Mouse (Mus musculus): ENCODE measurements at regions not wholly inside any gene's neighbourhood (a gene's known extent, or its start where the extent isn't known, plus 50 kb on each side); places are given as distances from the start of the nearest gene placed in this dataset.

- no peaks in the 10 kb centered on the region for H3K9me3 ChIP-seq (replicated peaks)
- 89% methylated on average over 2 of the region's 2 CpGs for WGBS
- H3K4me3 ChIP-seq = no peak overlapping the region
- H3K27me3 ChIP-seq (ENCODE audit: low read depth, poor library complexity, severe bottlenecking) = no peaks in the 10 kb centered on the region
- no peaks in the 10 kb centered on the region for H3K36me3 ChIP-seq
- H3K27ac ChIP-seq (replicated peaks) = no peak overlapping the region
- DNase-seq (ENCODE audit: low spot score) = no peak
- 0 out of 2 replicates have a peak, but pooled peaks cover 4% of the 10 kb centered on the region for H3K4me1 ChIP-seq
Observed at GRCm38 (mm10) chr1:83869046-83869445, 461.0 kb upstream of the Sphkap start.

GRCm38 (mm10) chr1:83862541-83862940, 454.5 kb upstream of the Sphkap start:
- Histone ChIP-seq H3K4me1 (0 out of 2 replicates have a peak, but pooled peaks cover 4% of the 10 kb centered on the region), H3K27me3 (ENCODE audit: low read depth, poor library complexity, severe bottlenecking) (no peaks in the 10 kb centered on the region), H3K27ac (replicated peaks) (no peak overlapping the region), H3K4me3 (no peak overlapping the region), H3K9me3 (replicated peaks) (no peaks in the 10 kb centered on the region), H3K36me3 (no peaks in the 10 kb centered on the region)
- 94% methylated on average over 1 of the region's 1 CpGs for WGBS
- no peak for DNase-seq (ENCODE audit: low spot score)

- DNase-seq (ENCODE audit: low spot score) = no peak
- Histone ChIP-seq H3K4me1 (0 out of 2 replicates have a peak, but pooled peaks cover 4% of the 10 kb centered on the region), H3K27me3 (ENCODE audit: low read depth, poor library complexity, severe bottlenecking) (no peaks in the 10 kb centered on the region), H3K27ac (replicated peaks) (no peak overlapping the region), H3K9me3 (replicated peaks) (no peaks in the 10 kb centered on the region), H3K4me3 (no peak overlapping the region), H3K36me3 (no peaks in the 10 kb centered on the region)
- WGBS = 81% methylated on average over 3 of the region's 3 CpGs
Observed at GRCm38 (mm10) chr1:83862128-83862527, 454.1 kb upstream of the Sphkap start.

- Histone ChIP-seq H3K27me3 (ENCODE audit: low read depth, poor library complexity, severe bottlenecking) (no peaks in the 10 kb centered on the region), H3K27ac (replicated peaks) (no peak overlapping the region), H3K4me1 (no peaks in the 10 kb centered on the region), H3K4me3 (no peak overlapping the region), H3K9me3 (replicated peaks) (no peaks in the 10 kb centered on the region), H3K36me3 (no peaks in the 10 kb centered on the region)
- DNase-seq (ENCODE audit: low spot score) = no peak
- WGBS = 91% methylated on average over 3 of the region's 3 CpGs
Observed at GRCm38 (mm10) chr1:83859732-83860424, 451.9 kb upstream of the Sphkap start.

- 88% methylated on average over 5 of the region's 5 CpGs for WGBS
- Histone ChIP-seq H3K9me3 (replicated peaks) (no peaks in the 10 kb centered on the region), H3K27me3 (ENCODE audit: low read depth, poor library complexity, severe bottlenecking) (no peaks in the 10 kb centered on the region), H3K4me3 (no peak overlapping the region), H3K36me3 (no peaks in the 10 kb centered on the region), H3K27ac (replicated peaks) (no peak overlapping the region), H3K4me1 (no peaks in the 10 kb centered on the region)
- DNase-seq (ENCODE audit: low spot score) = no peak
Observed at GRCm38 (mm10) chr1:83853996-83854395, 446.0 kb upstream of the Sphkap start.

- WGBS = 95% methylated on average over 6 of the region's 6 CpGs
- no peaks in the 10 kb centered on the region for H3K4me1 ChIP-seq
Observed at GRCm38 (mm10) chr1:83851081-83851480, 443.1 kb upstream of the Sphkap start.

GRCm38 (mm10) chr1:83848414-83848813, 440.4 kb upstream of the Sphkap start:
- H3K27me3 ChIP-seq (ENCODE audit: low read depth, poor library complexity, severe bottlenecking) = no peaks in the 10 kb centered on the region
- no peaks in the 10 kb centered on the region for H3K9me3 ChIP-seq (replicated peaks)
- 87% methylated on average over 2 of the region's 2 CpGs for WGBS
- no peaks in the 10 kb centered on the region for H3K4me1 ChIP-seq
- no peaks in the 10 kb centered on the region for H3K36me3 ChIP-seq
- H3K4me3 ChIP-seq = no peak overlapping the region
- H3K27ac ChIP-seq (replicated peaks) = no peak overlapping the region
- DNase-seq (ENCODE audit: low spot score) = no peak

More at GRCm38 (mm10) chr1:83851081-83851480, 443.1 kb upstream of the Sphkap start:
- Histone ChIP-seq H3K27ac (replicated peaks) (no peak overlapping the region), H3K4me3 (no peak overlapping the region), H3K9me3 (replicated peaks) (no peaks in the 10 kb centered on the region), H3K27me3 (ENCODE audit: low read depth, poor library complexity, severe bottlenecking) (no peaks in the 10 kb centered on the region), H3K36me3 (no peaks in the 10 kb centered on the region)
- DNase-seq (ENCODE audit: low spot score) = no peak

- Histone ChIP-seq H3K4me1 (no peaks in the 10 kb centered on the region), H3K4me3 (no peak overlapping the region), H3K9me3 (replicated peaks) (no peaks in the 10 kb centered on the region), H3K27ac (replicated peaks) (no peak overlapping the region), H3K27me3 (ENCODE audit: low read depth, poor library complexity, severe bottlenecking) (no peaks in the 10 kb centered on the region), H3K36me3 (no peaks in the 10 kb centered on the region)
- 79% methylated on average over 5 of the region's 5 CpGs for WGBS
- DNase-seq (ENCODE audit: low spot score) = no peak
Observed at GRCm38 (mm10) chr1:83847992-83848391, 440.0 kb upstream of the Sphkap start.

- Histone ChIP-seq H3K4me1 (no peaks in the 10 kb centered on the region), H3K4me3 (no peak overlapping the region), H3K9me3 (replicated peaks) (no peaks in the 10 kb centered on the region), H3K27ac (replicated peaks) (no peak overlapping the region), H3K27me3 (ENCODE audit: low read depth, poor library complexity, severe bottlenecking) (no peaks in the 10 kb centered on the region), H3K36me3 (no peaks in the 10 kb centered on the region)
- no peak for DNase-seq (ENCODE audit: low spot score)
- WGBS = 71% methylated on average over 4 of the region's 4 CpGs
Observed at GRCm38 (mm10) chr1:83844827-83845379, 436.9 kb upstream of the Sphkap start.

GRCm38 (mm10) chr1:83835965-83836364, 428.0 kb upstream of the Sphkap start:
- no peak for DNase-seq (ENCODE audit: low spot score)
- WGBS = 87% methylated on average over 6 of the region's 6 CpGs
- H3K27ac ChIP-seq (replicated peaks) = no peak overlapping the region
- no peak overlapping the region for H3K4me3 ChIP-seq
- H3K36me3 ChIP-seq = no peaks in the 10 kb centered on the region
- no peaks in the 10 kb centered on the region for H3K9me3 ChIP-seq (replicated peaks)
- no peaks in the 10 kb centered on the region for H3K27me3 ChIP-seq (ENCODE audit: low read depth, poor library complexity, severe bottlenecking)
- H3K4me1 ChIP-seq = no peaks in the 10 kb centered on the region

- Histone ChIP-seq H3K4me3 (no peak overlapping the region), H3K9me3 (replicated peaks) (no peaks in the 10 kb centered on the region), H3K27ac (replicated peaks) (no peak overlapping the region), H3K27me3 (ENCODE audit: low read depth, poor library complexity, severe bottlenecking) (no peaks in the 10 kb centered on the region), H3K4me1 (no peaks in the 10 kb centered on the region), H3K36me3 (no peaks in the 10 kb centered on the region)
- WGBS = 91% methylated on average over 3 of the region's 3 CpGs
- no peak for DNase-seq (ENCODE audit: low spot score)
Observed at GRCm38 (mm10) chr1:83832946-83833345, 424.9 kb upstream of the Sphkap start.

GRCm38 (mm10) chr1:83831900-83832535, 424.0 kb upstream of the Sphkap start:
- H3K27ac ChIP-seq (replicated peaks) = no peak overlapping the region
- 92% methylated on average over 3 of the region's 3 CpGs for WGBS
- no peaks in the 10 kb centered on the region for H3K9me3 ChIP-seq (replicated peaks)

GRCm38 (mm10) chr1:83830025-83830645, 422.1 kb upstream of the Sphkap start:
- Histone ChIP-seq H3K4me3 (no peak overlapping the region), H3K36me3 (no peaks in the 10 kb centered on the region), H3K9me3 (replicated peaks) (no peaks in the 10 kb centered on the region), H3K27ac (replicated peaks) (no peak overlapping the region), H3K4me1 (no peaks in the 10 kb centered on the region), H3K27me3 (ENCODE audit: low read depth, poor library complexity, severe bottlenecking) (no peaks in the 10 kb centered on the region)
- DNase-seq (ENCODE audit: low spot score) = no peak
- WGBS = 88% methylated on average over 6 of the region's 6 CpGs

More at GRCm38 (mm10) chr1:83831900-83832535, 424.0 kb upstream of the Sphkap start:
- DNase-seq (ENCODE audit: low spot score) = no peak
- H3K4me3 ChIP-seq = no peak overlapping the region
- H3K4me1 ChIP-seq = no peaks in the 10 kb centered on the region
- no peaks in the 10 kb centered on the region for H3K27me3 ChIP-seq (ENCODE audit: low read depth, poor library complexity, severe bottlenecking)
- H3K36me3 ChIP-seq = no peaks in the 10 kb centered on the region
